Mouse (Mus musculus): ENCODE measurements at regions not wholly inside any gene's neighbourhood (a gene's known extent, or its start where the extent isn't known, plus 50 kb on each side); places are given as distances from the start of the nearest gene placed in this dataset.
A peak's percentile ranks its signal among the peaks of the same experiment; 100 is the strongest.

DNA sequence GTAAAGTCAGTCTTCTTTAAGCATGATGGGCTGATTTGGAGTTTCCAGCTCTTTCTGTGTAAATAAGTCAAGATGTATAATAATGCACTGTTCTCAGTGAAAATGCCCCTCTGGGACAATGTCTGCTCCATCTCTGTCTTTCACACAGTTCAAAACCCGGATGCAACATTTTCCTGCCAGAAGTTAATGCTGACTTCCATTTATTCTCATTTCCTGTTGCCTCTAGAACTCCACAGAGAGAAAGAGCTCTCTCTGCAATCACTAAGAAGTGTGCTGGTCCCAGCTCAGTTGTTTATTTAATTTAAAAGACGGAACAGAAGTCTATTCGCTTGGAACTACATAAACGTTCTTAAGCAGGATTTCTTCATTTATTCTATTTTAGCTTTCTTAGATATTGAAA, 92.0 kb upstream of the Hpgd start:
- DNase-seq (ENCODE audit: low spot score in 2 of 2) = no peak

GRCm38 (mm10) chr8:56211922-56212635, 82.3 kb upstream of the Hpgd start:
- peak in 1 of 2 experiments; percentile 17 for DNase-seq (ENCODE audit: low spot score in 2 of 2)

DNA sequence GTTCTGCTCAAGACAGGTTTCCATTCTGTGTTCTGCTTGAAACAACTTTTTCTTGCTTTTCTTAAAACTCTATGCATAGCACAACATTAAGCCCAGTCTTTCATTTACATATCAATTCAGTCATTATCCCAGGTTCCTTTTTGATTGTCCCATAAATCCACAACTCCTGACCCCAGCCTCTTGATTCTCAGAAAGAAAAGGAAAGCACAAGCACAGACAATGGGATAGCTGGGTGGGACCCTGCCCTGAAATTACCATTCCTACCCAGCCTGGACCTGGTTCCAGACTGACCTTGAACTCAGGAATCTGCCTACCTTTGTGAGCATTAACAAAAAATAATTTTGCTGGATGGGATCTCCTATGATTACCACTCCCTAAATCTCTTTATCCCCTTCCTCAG, 75.5 kb upstream of the Hpgd start:
- DNase-seq (ENCODE audit: low spot score in 2 of 2) = no peak

GRCm38 (mm10) chr8:56219391-56219790, 75.0 kb upstream of the Hpgd start:
- no peak for DNase-seq (ENCODE audit: low spot score in 2 of 2)

DNA sequence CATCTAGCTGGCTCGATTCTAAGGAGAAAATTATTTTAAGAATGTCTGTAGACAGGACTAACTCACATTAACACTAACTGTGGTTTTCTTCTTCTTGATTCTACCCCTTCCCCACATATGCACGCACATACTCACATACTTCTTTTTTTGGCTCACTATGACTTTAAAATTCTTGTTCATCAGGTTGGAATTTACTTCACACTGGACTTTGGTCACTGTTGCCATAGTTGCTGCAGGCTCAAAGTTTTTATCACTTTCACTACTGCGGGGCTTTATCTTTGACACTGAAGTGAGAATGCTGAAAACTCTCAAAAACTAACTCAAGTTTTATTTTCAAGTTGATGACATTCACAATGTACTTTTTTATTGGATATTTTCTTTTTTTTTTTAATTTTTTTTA, 71.4 kb upstream of the Hpgd start:
- no peak for DNase-seq (ENCODE audit: low spot score in 2 of 2)

DNA sequence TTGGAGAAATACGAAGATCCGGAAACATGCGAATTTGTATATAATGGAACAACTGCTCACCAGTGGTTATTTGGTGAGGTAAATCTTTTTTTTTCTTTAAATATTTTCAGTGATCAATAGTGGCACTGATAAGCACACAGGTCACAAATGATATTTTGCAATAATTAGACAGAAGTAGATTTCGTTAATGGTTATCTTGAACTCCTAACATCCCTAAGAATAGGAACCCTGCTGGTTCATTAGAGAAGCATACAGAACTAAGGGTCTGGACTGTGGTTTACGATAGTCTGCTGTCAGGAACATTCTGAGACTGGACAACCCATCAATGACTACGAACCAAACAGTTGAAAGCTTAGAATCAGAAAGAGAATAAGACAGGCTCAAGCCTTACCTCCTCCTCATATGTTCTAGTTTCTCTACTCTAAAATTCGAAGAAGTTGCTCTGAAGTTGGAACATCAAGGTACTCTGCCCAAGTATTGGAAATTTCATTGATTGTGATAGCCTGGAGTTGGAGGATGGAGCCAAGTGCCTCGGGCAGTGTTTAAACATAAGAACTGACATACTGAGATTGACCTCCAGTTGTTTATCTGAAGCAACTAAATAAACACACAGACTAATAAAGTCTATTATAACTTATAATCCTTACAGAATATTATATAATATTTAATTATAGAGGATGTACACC, 63.6 kb upstream of the Hpgd start:
- DNase-seq (ENCODE audit: low spot score in 2 of 2) = no peak

DNA sequence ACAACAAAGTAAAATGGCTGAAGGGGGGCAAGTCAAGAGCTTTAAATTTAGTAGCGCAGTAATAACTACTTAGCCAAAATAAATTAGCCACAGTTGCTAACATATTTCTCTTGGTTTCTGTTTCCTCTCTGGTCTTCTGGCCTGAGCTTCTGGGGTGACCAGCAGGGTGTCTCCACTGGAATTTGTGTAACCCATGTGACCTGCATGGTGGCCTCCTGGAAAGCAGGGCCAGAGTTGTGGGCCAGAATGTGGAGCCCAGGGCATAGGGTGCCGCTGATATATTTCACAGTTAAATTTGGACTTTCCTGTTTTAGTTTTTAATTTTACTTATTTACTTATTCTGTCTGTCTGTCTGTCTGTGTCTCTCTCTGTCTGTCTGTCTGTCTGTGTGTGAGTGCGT, 62.5 kb upstream of the Hpgd start:
- DNase-seq (ENCODE audit: low spot score in 2 of 2) = no peak

- no peak for DNase-seq (ENCODE audit: low spot score in 2 of 2)
Measured at GRCm38 (mm10) chr8:56232552-56232951, 61.8 kb upstream of the Hpgd start.

GRCm38 (mm10) chr8:56233816-56234215, 60.6 kb upstream of the Hpgd start:
- no peak for DNase-seq (ENCODE audit: low spot score in 2 of 2)

DNA sequence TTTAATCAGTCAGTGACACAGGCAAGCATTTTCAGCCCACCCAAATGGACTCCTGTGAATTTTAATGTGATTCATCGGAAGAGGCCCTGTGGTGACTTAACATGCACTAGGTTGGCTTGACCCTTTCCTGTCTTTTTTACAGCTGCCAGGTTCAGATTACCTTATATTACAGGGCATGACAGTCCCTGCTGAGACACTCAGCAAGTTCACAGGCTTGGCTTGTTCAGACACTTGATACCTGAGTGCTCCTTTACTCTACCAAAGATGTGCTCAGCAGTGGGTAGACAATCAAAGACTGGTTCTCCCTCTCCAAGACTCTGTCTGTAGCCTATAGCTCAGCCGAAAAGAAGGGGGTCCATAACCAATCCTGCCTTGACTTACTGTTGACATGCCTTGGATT, 60.1 kb upstream of the Hpgd start:
- DNase-seq (ENCODE audit: low spot score in 2 of 2) = no peak

GRCm38 (mm10) chr8:56243330-56243729, 51.1 kb upstream of the Hpgd start:
- no peak for DNase-seq (ENCODE audit: low spot score in 2 of 2)

Measured in right cerebral cortex, postnatal 10 days (tissue).